Mouse (Mus musculus) stomach, embryonic 14.5 days (tissue): ENCODE results near the gene Mthfd1l. TPM values are rescaled to one million over a fixed set of nuclear protein-coding genes. Genes with fewer than 3 reads are reported as not detected.

Source experiments
- ATAC-seq: fragments of 200-750 bp; cut with Nextera tagmentation; 2 replicates; pipeline ENCODE4 v1.8.0; 2017; ENCODE audit warnings: low read depth, moderate TSS enrichment; ENCODE audit not compliant: insufficient number of reproducible peaks, insufficient read depth, low FRiP score
- H3K27ac ChIP-seq: fragments of 300-500 bp; sonication (generic); 2 replicates; pipeline ENCODE4 v1.5.1; 2014; ENCODE audit warnings: mild to moderate bottlenecking, low read length, moderate library complexity, mixed read lengths
- H3K27me3 ChIP-seq: fragments of 300-500 bp; sonication (generic); 2 replicates; pipeline ENCODE4 v1.6.1; 2014; ENCODE audit warnings: low read length, control low read depth, mixed read lengths; ENCODE audit not compliant: control insufficient read depth, insufficient read depth
- H3K36me3 ChIP-seq: fragments of 300-500 bp; sonication (generic); 2 replicates; pipeline ENCODE4 v1.6.1; 2014; ENCODE audit warnings: mild to moderate bottlenecking, control low read depth, low read length, moderate library complexity, mixed read lengths; ENCODE audit not compliant: control insufficient read depth, insufficient read depth
- H3K4me1 ChIP-seq: fragments of 300-500 bp; sonication (generic); 2 replicates; pipeline ENCODE4 v1.6.1; 2014; ENCODE audit warnings: low read length, control low read depth, mixed read lengths; ENCODE audit not compliant: control insufficient read depth, insufficient read depth
- H3K4me2 ChIP-seq: fragments of 300-500 bp; sonication (generic); replicated peaks from 2 replicates; pipeline ENCODE4 v1.6.1; 2014; ENCODE audit warnings: low read depth, low read length, control low read depth
- H3K4me3 ChIP-seq: fragments of 300-500 bp; sonication (generic); 2 replicates; pipeline ENCODE4 v1.5.1; 2014; ENCODE audit warnings: low read depth, low read length, control low read depth
- H3K9ac ChIP-seq: fragments of 300-500 bp; sonication (generic); replicated peaks from 2 replicates; pipeline ENCODE4 v1.6.1; 2014; ENCODE audit warnings: low read depth, mild to moderate bottlenecking, control low read depth, low read length, moderate library complexity, mixed read lengths
- H3K9me3 ChIP-seq: fragments of 300-500 bp; sonication (generic); 2 replicates; pipeline ENCODE4 v1.6.1; 2016; ENCODE audit warnings: low read depth, low read length, control low read depth; ENCODE audit not compliant: control insufficient read depth
- WGBS: fragments of 180-500 bp; shearing (Covaris S2); extraction: QIAGEN DNeasy Blood & Tissue Kit; methylation state at CpG from one replicate; pipeline ENCODE4 v1.1.7; 2014; 5-methylcytosine and 5-hydroxymethylcytosine counted together
- polyA plus RNA-seq: library from polyadenylated mRNA; unstranded; fragments of >200 nt; fragmentation: Nextera tagmentation; extraction: Ambion mirVana; gene quantifications from 2 replicates; pipeline ENCODE4 v1.2.1, GENCODE M21; 2014

Mthfd1l gene
- polyA plus RNA-seq, 1 experiment from 2014 or later = 16.3 TPM

GRCm38 (mm10) chr10:4142816-4143215 is 169.9 kb downstream of the Mthfd1l start:
- whole genome bisulfite sequencing = 84% methylated on average over 10 of the region's 10 CpGs
- no peak overlapping the region for H3K9ac ChIP-seq

DNA sequence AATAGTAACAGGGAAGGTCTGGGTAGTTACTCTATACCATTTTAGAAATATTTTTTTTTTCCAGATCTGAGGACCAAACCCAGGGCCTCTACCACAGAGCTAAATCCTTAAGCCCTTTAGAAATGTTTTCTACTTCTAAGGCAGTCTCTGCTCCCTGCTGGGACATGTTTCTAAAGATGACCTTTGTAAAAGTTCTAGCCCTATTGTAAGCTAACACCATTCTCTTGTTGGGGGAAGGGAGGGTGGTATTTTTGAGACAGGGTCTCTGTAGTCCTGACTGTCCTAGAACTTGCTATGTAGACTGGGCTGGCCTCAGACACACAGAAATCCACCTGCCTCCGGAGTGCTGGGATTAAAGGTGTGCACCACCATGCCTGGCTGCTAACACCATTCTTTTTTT is 170.5 kb downstream of the Mthfd1l start:
- no peak for ATAC-seq
- 88% methylated on average over 1 of the region's 1 CpGs for WGBS
- no peaks in the 10 kb centered on the region for H3K27me3 ChIP-seq

More at GRCm38 (mm10) chr10:4142816-4143215, 169.9 kb downstream of the Mthfd1l start:
- Histone ChIP-seq H3K4me3 (no peak overlapping the region), H3K4me2 (no peak overlapping the region), H3K27me3 (no peaks in the 10 kb centered on the region), H3K36me3 (no peaks in the 10 kb centered on the region), H3K27ac (no peak overlapping the region), H3K4me1 (peaks cover 4% of the 10 kb centered on the region; the same call in 1 of the 2 replicates), H3K9me3 (no peaks in the 10 kb centered on the region)
- ATAC-seq = no peak

GRCm38 (mm10) chr10:4145080-4145807 is 172.3 kb downstream of the Mthfd1l start:
- Histone ChIP-seq H3K36me3 (no peaks in the 10 kb centered on the region), H3K27me3 (no peaks in the 10 kb centered on the region), H3K9ac (no peak overlapping the region), H3K4me2 (no peak overlapping the region), H3K4me1 (peaks cover 4% of the 10 kb centered on the region; the same call in 1 of the 2 replicates), H3K27ac (no peak overlapping the region), H3K4me3 (no peak overlapping the region), H3K9me3 (no peaks in the 10 kb centered on the region)
- 50% methylated on average over 16 of the region's 16 CpGs for WGBS
- ATAC-seq = no peak

More for the DNA sequence above, 170.5 kb downstream of the Mthfd1l start:
- no peak overlapping the region for H3K27ac ChIP-seq
- H3K9me3 ChIP-seq = no peaks in the 10 kb centered on the region
- H3K36me3 ChIP-seq = no peaks in the 10 kb centered on the region
- H3K4me2 ChIP-seq = no peak overlapping the region
- peaks cover 4% of the 10 kb centered on the region; the same call in 1 of the 2 replicates for H3K4me1 ChIP-seq
- H3K4me3 ChIP-seq = no peak overlapping the region
- H3K9ac ChIP-seq = no peak overlapping the region

DNA sequence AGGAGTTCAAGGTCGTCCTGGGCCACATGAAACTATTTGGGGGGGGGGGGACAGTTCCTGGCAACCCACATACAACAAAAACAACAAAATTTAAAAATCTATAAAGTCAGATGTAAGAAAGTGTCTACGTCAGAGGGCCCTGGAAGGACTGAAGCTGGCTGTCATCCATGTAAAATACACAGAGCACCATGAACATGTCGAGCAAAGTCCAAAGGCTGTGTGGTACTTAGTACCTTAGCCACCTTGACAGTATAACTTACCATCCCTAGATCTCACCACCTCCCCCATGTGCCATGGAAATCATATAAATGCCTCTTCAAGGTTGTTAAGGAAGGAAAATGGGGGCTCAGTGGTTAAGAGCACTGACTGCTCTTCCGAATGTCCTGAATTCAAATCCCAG is 174.0 kb downstream of the Mthfd1l start:
- peaks cover 4% of the 10 kb centered on the region; the same call in 1 of the 2 replicates for H3K4me1 ChIP-seq
- no peak overlapping the region for H3K4me3 ChIP-seq
- no peak overlapping the region for H3K27ac ChIP-seq
- no peak for ATAC-seq
- no peak overlapping the region for H3K9ac ChIP-seq
- no peak overlapping the region for H3K4me2 ChIP-seq
- WGBS = 82% methylated on average over 4 of the region's 4 CpGs
- no peaks in the 10 kb centered on the region for H3K27me3 ChIP-seq
- H3K36me3 ChIP-seq = no peaks in the 10 kb centered on the region
- H3K9me3 ChIP-seq = no peaks in the 10 kb centered on the region

GRCm38 (mm10) chr10:4151159-4151558 is 178.2 kb downstream of the Mthfd1l start:
- Histone ChIP-seq H3K27ac (no peak overlapping the region), H3K4me1 (peaks cover 17% of the 10 kb centered on the region), H3K9me3 (no peaks in the 10 kb centered on the region), H3K4me2 (no peak overlapping the region), H3K27me3 (no peaks in the 10 kb centered on the region), H3K36me3 (no peaks in the 10 kb centered on the region), H3K9ac (no peak overlapping the region), H3K4me3 (no peak overlapping the region)
- ATAC-seq = no peak
- 94% methylated on average over 4 of the region's 4 CpGs for WGBS

- H3K4me1 ChIP-seq = peaks cover 18% of the 10 kb centered on the region
- ATAC-seq = no peak
- H3K27ac ChIP-seq = no peak overlapping the region
- no peaks in the 10 kb centered on the region for H3K9me3 ChIP-seq
- no peak overlapping the region for H3K4me3 ChIP-seq
- H3K4me2 ChIP-seq = no peak overlapping the region
- WGBS = 76% methylated on average over 12 of the region's 12 CpGs
- no peak overlapping the region for H3K9ac ChIP-seq
- H3K36me3 ChIP-seq = no peaks in the 10 kb centered on the region
- H3K27me3 ChIP-seq = no peaks in the 10 kb centered on the region
Measured at GRCm38 (mm10) chr10:4151862-4152776, 179.2 kb downstream of the Mthfd1l start.

GRCm38 (mm10) chr10:4153031-4153430 is 180.1 kb downstream of the Mthfd1l start:
- Histone ChIP-seq H3K27ac (no peak overlapping the region), H3K27me3 (no peaks in the 10 kb centered on the region), H3K9me3 (no peaks in the 10 kb centered on the region), H3K36me3 (no peaks in the 10 kb centered on the region), H3K4me2 (no peak overlapping the region), H3K9ac (no peak overlapping the region), H3K4me3 (no peak overlapping the region), H3K4me1 (peaks cover 18% of the 10 kb centered on the region)
- no peak for ATAC-seq
- 55% methylated on average over 4 of the region's 4 CpGs for WGBS

- Histone ChIP-seq H3K27ac (no peak overlapping the region), H3K4me3 (no peak overlapping the region), H3K4me2 (no peak overlapping the region), H3K27me3 (no peaks in the 10 kb centered on the region), H3K9me3 (no peaks in the 10 kb centered on the region), H3K4me1 (peaks cover 18% of the 10 kb centered on the region), H3K36me3 (no peaks in the 10 kb centered on the region), H3K9ac (no peak overlapping the region)
- no peak for ATAC-seq
- WGBS = 53% methylated on average over 6 of the region's 6 CpGs
Measured at GRCm38 (mm10) chr10:4154035-4154434, 181.1 kb downstream of the Mthfd1l start.
